Mouse (Mus musculus) CH12.LX (cell line): ENCODE data around the gene Ikzf5. TPM values are rescaled to one million over a fixed set of nuclear protein-coding genes. Genes with fewer than 3 reads are reported as not detected.

Source experiments
- DNase-seq: peaks from one replicate; pipeline ENCODE4 v3.0.0-alpha.2; 2013; ENCODE audit errors: extremely low read depth
- H3K27ac ChIP-seq: 2 replicates; pipeline ENCODE4 v1.5.1; 2012; ENCODE audit warnings: low read depth, mild to moderate bottlenecking, control low read depth, moderate library complexity; ENCODE audit not compliant: insufficient read depth
- H3K27me3 ChIP-seq: replicated peaks from 2 replicates; pipeline ENCODE3; 2012; ENCODE audit warnings: inconsistent platforms
- H3K36me3 ChIP-seq, 2 experiments: replicated peaks in 1 of 2; 2 replicates each; pipeline versions ENCODE3 to v1.6.1; 2012; ENCODE audit warnings: inconsistent platforms in 1 of 2, low read length in 1 of 2, mild to moderate bottlenecking in 1 of 2, mixed read lengths in 1 of 2, moderate library complexity in 1 of 2; ENCODE audit not compliant: control insufficient read depth in 1 of 2, insufficient read depth in 1 of 2
- H3K4me1 ChIP-seq, 2 experiments: 2 replicates each; pipeline ENCODE4 v1.6.1; 2012; ENCODE audit warnings: inconsistent platforms in 1 of 2, moderate library complexity in 1 of 2; ENCODE audit not compliant: insufficient read depth in 2 of 2, control insufficient read depth in 1 of 2
- H3K4me2 ChIP-seq: 2 replicates; pipeline ENCODE4 v1.6.1; 2012; ENCODE audit warnings: low read depth, mild to moderate bottlenecking, control low read depth; ENCODE audit not compliant: poor library complexity, insufficient read depth, severe bottlenecking
- H3K4me3 ChIP-seq, 3 experiments: fragments of 150-350 bp in 1 of 3; sonication (generic) in 1 of 3; replicated peaks in 1 of 3; 2 replicates each; pipeline versions ENCODE3 to v1.5.1; 2011 to 2012; ENCODE audit warnings: low read depth in 2 of 3, low read length in 2 of 3, mild to moderate bottlenecking in 2 of 3, moderate library complexity in 2 of 3, control low read depth in 1 of 3, improper control_type of control experiment in 1 of 3, inconsistent platforms in 1 of 3, mixed read lengths in 1 of 3; ENCODE audit not compliant: poor library complexity in 1 of 3
- H3K79me2 ChIP-seq: replicated peaks from 2 replicates; pipeline ENCODE4 v1.6.1; 2012; ENCODE audit warnings: mild to moderate bottlenecking, moderate library complexity; ENCODE audit not compliant: control insufficient read depth, poor library complexity, insufficient read depth, severe bottlenecking; ENCODE audit errors: extremely low read depth
- H3K9ac ChIP-seq: 2 replicates; pipeline ENCODE4 v1.6.1; 2012; ENCODE audit warnings: low read depth, mild to moderate bottlenecking, control low read depth, moderate library complexity; ENCODE audit not compliant: insufficient read depth
- H3K9me3 ChIP-seq: replicated peaks from 2 replicates; pipeline ENCODE3; 2012; ENCODE audit warnings: low read length, inconsistent platforms, mixed read lengths
- BHLHE40 ChIP-seq: IDR thresholded peaks from 2 replicates; pipeline ENCODE4 v1.6.1; 2011; ENCODE audit warnings: mild to moderate bottlenecking, low read depth, low read length, improper control_type of control experiment
- CHD2 ChIP-seq: IDR thresholded peaks from 2 replicates; pipeline ENCODE4 v1.6.1; 2011; ENCODE audit warnings: low read length, improper control_type of control experiment
- E2F4 ChIP-seq: IDR thresholded peaks from 2 replicates; pipeline ENCODE4 v1.6.1; 2011; ENCODE audit warnings: low read depth, low read length, improper control_type of control experiment; ENCODE audit not compliant: insufficient replicate concordance
- ELF1 ChIP-seq: IDR thresholded peaks from 2 replicates; pipeline ENCODE4 v1.6.1; 2014; ENCODE audit warnings: low read depth, mild to moderate bottlenecking, inconsistent platforms, low read length, improper control_type of control experiment
- EP300 ChIP-seq: IDR thresholded peaks from 2 replicates; pipeline ENCODE4 v1.6.1; 2011; ENCODE audit warnings: low read length, improper control_type of control experiment
- GABPA ChIP-seq: IDR thresholded peaks from 2 replicates; pipeline ENCODE4 v1.6.1; 2012; ENCODE audit warnings: low read depth, low read length, improper control_type of control experiment, inconsistent platforms; ENCODE audit not compliant: insufficient replicate concordance
- HCFC1 ChIP-seq: IDR thresholded peaks from 2 replicates; pipeline ENCODE4 v1.6.1; 2012; ENCODE audit warnings: low read depth, mild to moderate bottlenecking, inconsistent platforms, low read length, improper control_type of control experiment
- IRF4 ChIP-seq: IDR thresholded peaks from 2 replicates; pipeline ENCODE4 v1.6.1; 2014; ENCODE audit warnings: low read depth, mild to moderate bottlenecking, inconsistent platforms, low read length, improper control_type of control experiment
- JUN ChIP-seq: IDR thresholded peaks from 2 replicates; pipeline ENCODE4 v1.6.1; 2011; ENCODE audit warnings: low read depth, mild to moderate bottlenecking, low read length, improper control_type of control experiment, moderate library complexity; ENCODE audit not compliant: insufficient read depth
- JUND ChIP-seq: conservative IDR thresholded peaks from 2 replicates; pipeline ENCODE4 v1.6.1; 2011; ENCODE audit warnings: low read depth, low read length, improper control_type of control experiment
- MAFK ChIP-seq: IDR thresholded peaks from 2 replicates; pipeline ENCODE4 v1.6.1; 2011; ENCODE audit warnings: low read length, improper control_type of control experiment; ENCODE audit not compliant: insufficient replicate concordance
- MAX ChIP-seq: IDR thresholded peaks from 2 replicates; pipeline ENCODE4 v1.6.1; 2011; ENCODE audit warnings: low read length, improper control_type of control experiment
- MEF2A ChIP-seq: IDR thresholded peaks from 2 replicates; pipeline ENCODE4 v1.6.1; 2014; ENCODE audit warnings: low read depth, mild to moderate bottlenecking, inconsistent platforms, low read length, improper control_type of control experiment, borderline replicate concordance
- NELFE ChIP-seq: IDR thresholded peaks from 2 replicates; pipeline ENCODE4 v1.6.1; 2011; ENCODE audit warnings: low read depth, low read length, improper control_type of control experiment
- NRF1 ChIP-seq: IDR thresholded peaks from 2 replicates; pipeline ENCODE4 v1.6.1; 2014; ENCODE audit warnings: low read depth, mild to moderate bottlenecking, inconsistent platforms, low read length, improper control_type of control experiment, moderate library complexity
- POLR2A ChIP-seq: IDR thresholded peaks from 2 replicates; pipeline ENCODE4 v1.6.1; 2011; ENCODE audit warnings: low read depth, mild to moderate bottlenecking, improper control_type of control experiment, low read length
- SIN3A ChIP-seq: IDR thresholded peaks from 2 replicates; pipeline ENCODE4 v1.6.1; 2012; ENCODE audit warnings: low read length, improper control_type of control experiment, inconsistent platforms
- TBP ChIP-seq: conservative IDR thresholded peaks from 2 replicates; pipeline ENCODE4 v1.6.1; 2011; ENCODE audit warnings: low read depth, low read length, improper control_type of control experiment
- TCF12 ChIP-seq: IDR thresholded peaks from 2 replicates; pipeline ENCODE4 v1.6.1; 2014; ENCODE audit warnings: low read depth, mild to moderate bottlenecking, inconsistent platforms, low read length, improper control_type of control experiment
- UBTF ChIP-seq: IDR thresholded peaks from 2 replicates; pipeline ENCODE4 v1.6.1; 2012; ENCODE audit warnings: low read depth, mild to moderate bottlenecking, inconsistent platforms, low read length, improper control_type of control experiment, moderate library complexity
- USF2 ChIP-seq: conservative IDR thresholded peaks from 2 replicates; pipeline ENCODE4 v1.6.1; 2011; ENCODE audit warnings: low read depth, low read length, improper control_type of control experiment
- ZKSCAN1 ChIP-seq: IDR thresholded peaks from 2 replicates; pipeline ENCODE4 v1.6.1; 2012; ENCODE audit warnings: low read depth, inconsistent platforms, low read length, improper control_type of control experiment, borderline replicate concordance
- ZNF384 ChIP-seq: IDR thresholded peaks from 2 replicates; pipeline ENCODE4 v1.6.1; 2012; ENCODE audit warnings: low read depth, low read length, improper control_type of control experiment, inconsistent platforms
- dilution Hi-C: fragments of 300-500 bp; cut with MboI; formaldehyde crosslinking; loops from 2 replicates; pipeline ENCODE4 v1.14.3; 2020; ENCODE audit warnings: low sequenced_read_pairs; ENCODE audit not compliant: extremely low pct_unique_long_range_greater_than_20kb, extremely low pct_ligation_motif_present
- in situ Hi-C: fragments of 300-500 bp; cut with MboI; formaldehyde crosslinking; loops from 3 replicates; pipeline ENCODE4 v1.14.3; 2019; ENCODE audit warnings: low sequenced_read_pairs, low pct_ligation_motif_present, low pct_unique_long_range_greater_than_20kb, mixed read lengths
- polyA plus RNA-seq: library from polyadenylated mRNA; unstranded; fragments of >175 nt; gene quantifications from 2 replicates; pipeline ENCODE4 v1.2.1, GENCODE M21; 2012; ENCODE audit warnings: low read depth; ENCODE audit not compliant: insufficient read length
- total RNA-seq, 2 experiments: library from RNA; depleted of rRNA; stranded (reverse); fragments of 300-350 nt in 1 of 2; fragments of >200 nt in 1 of 2; gene quantifications; 2 replicates each; pipeline ENCODE4 v1.2.3; 2012 to 2014

Gene Ikzf5
- total and polyA plus RNA-seq, 3 experiments, result 4.7 to 18.5 (median 8.1) TPM

DNA sequence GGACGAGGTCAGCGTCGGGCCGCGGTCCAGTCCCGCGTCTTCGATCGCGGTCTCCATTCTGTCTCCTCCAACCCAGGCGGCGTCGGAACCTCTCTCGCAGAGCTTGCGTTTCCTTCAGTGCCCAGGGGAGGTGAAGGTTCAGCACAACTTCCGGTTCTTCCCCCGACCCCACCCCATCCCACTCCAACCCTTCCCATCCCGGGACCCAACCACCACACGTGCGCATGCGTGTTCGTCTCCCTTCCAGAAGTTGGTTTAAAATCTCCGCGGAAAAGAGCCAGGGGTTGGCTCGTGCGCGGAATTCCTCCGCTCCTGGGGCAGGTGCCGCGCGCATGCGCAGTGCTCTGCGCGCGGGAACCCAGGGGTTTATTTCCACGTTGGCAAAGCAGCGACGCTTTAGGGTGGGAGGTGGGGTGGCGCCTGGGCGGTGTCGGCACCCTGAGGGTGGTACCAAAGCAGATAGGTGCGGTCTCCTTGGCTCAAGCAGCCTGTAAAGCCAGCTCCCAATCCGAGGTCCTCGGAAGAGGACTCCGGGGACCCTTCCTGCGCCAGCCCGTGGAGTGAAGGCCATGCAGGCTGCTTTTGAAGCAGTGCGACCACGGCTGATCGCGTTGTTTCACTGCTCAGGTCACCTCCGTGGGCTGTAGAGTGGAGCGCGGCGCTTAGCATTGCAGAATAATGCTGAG is 47.6 kb downstream of the Ikzf5 start, which contains the start of gene 2310057M21Rik:
2310057M21Rik (minus strand) TSS at position 145 of the 686 bp plus-strand sequence.
- dilution Hi-C loops (no loop called here), in situ Hi-C loops (no loop called here)
- H3K4me1 ChIP-seq, result peaks cover 3 to 12% of the 10 kb centered on the region in 2 experiments
- H3K36me3 ChIP-seq, result peaks cover 6 to 19% of the 10 kb centered on the region in 2 experiments
- no peaks in the 10 kb centered on the region for H3K9me3 ChIP-seq
- peak within 1 kb of the TSS; percentile 52 for H3K9ac ChIP-seq
- H3K4me2 ChIP-seq, result peak within 1 kb of the TSS; percentile 97
- peaks cover 10% of the 10 kb centered on the region for H3K79me2 ChIP-seq
- peak within 1 kb of the TSS; percentile 21 for H3K27ac ChIP-seq
- peaks cover 7% of the 10 kb centered on the region for H3K27me3 ChIP-seq
- TF ChIP-seq NELFE (peak; percentile 58), MEF2A (peak; percentile 9; the same call in 1 of the 2 replicates), ZNF384 (no peak), SIN3A (peak; percentile 75), E2F4 (no peak; the same call in 1 of the 2 replicates), IRF4 (peak; percentile 42; the same call in 1 of the 2 replicates), TBP (peak; percentile 78; the same call in 1 of the 2 replicates), MAFK (no peak), GABPA (no peak), NRF1 (peak; percentile 95), TCF12 (peak; percentile 89), ELF1 (peak; percentile 55; the same call in 1 of the 2 replicates), BHLHE40 (peak; percentile 72), ZKSCAN1 (no peak), JUN (no peak), JUND (no peak), CHD2 (no peak), USF2 (no peak), HCFC1 (peak; percentile 88), POLR2A (peak; percentile 63), MAX (no peak), UBTF (peak; percentile 69; the same call in 1 of the 2 replicates)
- peak within 1 kb of the TSS; percentile 85 to 97 (median 85) for H3K4me3 ChIP-seq
- peak; percentile 94 for DNase-seq

DNA sequence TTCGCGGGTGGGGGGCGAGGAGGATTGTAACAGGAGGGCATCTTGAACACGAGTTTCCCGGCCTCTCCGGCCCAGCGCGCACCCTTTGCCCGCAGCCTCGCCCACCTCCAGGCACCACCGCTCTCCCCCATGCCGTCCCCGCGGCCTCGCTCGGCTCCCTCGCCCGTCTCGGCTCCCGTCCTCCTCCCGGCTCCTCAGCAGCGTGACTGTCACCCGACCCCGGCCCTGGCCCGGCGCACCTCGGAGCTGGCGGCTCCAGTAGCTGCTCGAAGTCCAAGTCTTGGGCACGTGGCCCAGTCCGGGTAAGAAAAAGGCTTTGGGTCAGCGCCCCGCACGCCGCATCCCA is 48.1 kb downstream of the Ikzf5 start:
- dilution Hi-C loops (no loop called here), in situ Hi-C loops (no loop called here)
- peaks cover 9 to 24% of the 10 kb centered on the region in 2 experiments for H3K36me3 ChIP-seq
- no peak for DNase-seq
- H3K79me2 ChIP-seq, result peaks cover 10% of the 10 kb centered on the region
- peak overlapping the region; percentile 52 for H3K9ac ChIP-seq
- peaks cover 7% of the 10 kb centered on the region for H3K27me3 ChIP-seq
- H3K4me1 ChIP-seq, result peaks cover 3 to 12% of the 10 kb centered on the region in 2 experiments
- peak overlapping the region; percentile 85 to 97 (median 85) for H3K4me3 ChIP-seq
- peak overlapping the region; percentile 21 for H3K27ac ChIP-seq
- 0 out of 2 replicates have a peak, but pooled peaks have one; percentile 7 for TF ChIP-seq SIN3A
- TF ChIP-seq EP300, result no peak
- TF ChIP-seq, all 38 proteins: peak for 1
- Histone ChIP-seq H3K4me2 (no peak overlapping the region), H3K9me3 (no peaks in the 10 kb centered on the region)
